Mouse (Mus musculus): ENCODE data around the gene BC107364.

DNA sequence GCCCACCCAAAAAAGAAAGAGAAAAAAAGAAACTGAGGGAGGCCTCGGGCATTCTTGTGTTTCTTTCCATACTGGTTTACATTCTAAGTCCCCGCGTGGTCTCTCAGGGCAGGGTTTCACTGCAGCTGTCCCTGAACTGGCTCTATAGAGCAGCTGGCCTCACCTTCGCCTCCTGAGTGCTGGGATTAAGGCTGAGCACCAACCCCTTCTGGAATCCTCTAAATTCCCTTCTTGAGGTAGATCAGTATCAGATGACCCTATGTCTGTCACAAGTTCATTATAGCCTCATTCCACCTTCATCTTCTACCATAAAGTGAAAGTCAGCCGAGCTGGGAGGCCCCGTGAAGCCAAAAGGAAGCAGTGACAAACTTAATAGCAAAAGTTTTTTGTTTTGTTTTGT lies 25.5 kb upstream of the BC107364 start:
- no peak for TF ChIP-seq MAFK (IDR thresholded peaks at IDR 0.05; ENCODE audit: borderline replicate concordance, low read depth, low read length)
- no peak for TF ChIP-seq POLR2AphosphoS2 (IDR thresholded peaks at IDR 0.05; ENCODE audit: low read length)
- no peak for TF ChIP-seq POLR2A (IDR thresholded peaks at IDR 0.05; ENCODE audit: control insufficient read depth in 1 of 2, insufficient read depth in 1 of 2, low read depth in 1 of 2, low read length in 2 of 2, poor library complexity in 1 of 2)
- TF ChIP-seq BHLHE40 (IDR thresholded peaks at IDR 0.05; ENCODE audit: borderline replicate concordance, low read depth, low read length) = no peak
- no peak for TF ChIP-seq CTCF (IDR thresholded peaks at IDR 0.05 in 2 of 3, conservative IDR thresholded peaks at IDR 0.05 in 1 of 3; ENCODE audit: control insufficient read depth in 1 of 3, insufficient read depth in 1 of 3, low read depth in 2 of 3, low read length in 3 of 3, poor library complexity in 1 of 3, severe bottlenecking in 1 of 3)
- TF ChIP-seq NELFE (IDR thresholded peaks at IDR 0.05; ENCODE audit: low read depth, low read length) = no peak
- no peak for TF ChIP-seq EP300 (IDR thresholded peaks at IDR 0.05; ENCODE audit: low read depth in 1 of 2, low read length in 2 of 2)
- no peak for TF ChIP-seq JUND (IDR thresholded peaks at IDR 0.05; ENCODE audit: low read depth, low read length)
- no peak for TF ChIP-seq HCFC1 (IDR thresholded peaks at IDR 0.05; ENCODE audit: low read depth, low read length)
- no peak for TF ChIP-seq MXI1 (IDR thresholded peaks at IDR 0.05; ENCODE audit: low read depth, low read length)
- TF ChIP-seq MAZ (IDR thresholded peaks at IDR 0.05; ENCODE audit: low read depth, low read length) = no peak

Data from MEL (cell line).